ENCODE assay signal across 1 mouse cellular context in the genomic region with DNA sequence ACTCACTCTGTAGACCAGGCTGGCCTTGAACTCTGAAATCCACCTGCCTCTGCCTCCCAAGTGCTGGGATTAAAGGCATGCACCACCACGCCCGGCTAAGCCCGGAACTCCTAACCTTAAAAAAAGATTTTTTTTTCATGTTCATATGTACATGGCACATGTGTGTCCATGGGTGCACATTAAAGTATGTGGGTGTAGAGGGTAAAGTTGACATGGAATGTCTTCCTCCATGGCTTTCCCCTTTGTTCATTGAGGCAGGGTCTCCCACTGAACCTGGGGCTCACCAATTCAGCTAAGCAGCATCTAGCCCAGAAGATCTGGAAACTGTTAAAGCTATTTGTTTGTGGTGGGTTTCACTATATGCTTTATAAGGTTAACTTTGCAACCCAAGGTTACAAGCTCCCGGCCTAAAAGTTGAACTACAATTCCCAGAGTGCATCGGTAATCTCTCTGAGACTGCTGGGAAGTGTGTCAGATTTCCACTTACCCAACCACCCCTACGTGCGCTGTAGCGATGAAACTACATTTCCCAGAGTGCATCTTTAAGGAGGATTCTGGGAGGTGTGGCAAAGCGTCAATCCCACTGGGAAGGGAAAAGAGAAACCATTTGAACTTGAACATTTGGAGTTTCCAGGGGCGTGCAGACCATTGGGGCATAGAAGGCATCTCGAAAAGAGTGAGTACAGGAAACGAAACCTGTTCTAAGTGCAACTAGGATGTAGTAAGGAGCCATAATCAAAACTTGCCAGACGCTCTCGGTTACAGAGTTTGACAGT.
TF ChIP-seq lines count a peak whose summit lies in the region.

A gene (plus strand): TSS at position 581 of the 776 bp plus-strand sequence.

TF ChIP-seq in CH12.LX, 34 proteins besides CTCF, POLR2A, EP300 and RAD21 (continued from another document):
- TF ChIP-seq POLR2AphosphoS2 (IDR thresholded peaks at IDR 0.05; ENCODE audit: low read depth, low read length) (peak; percentile 66; the same call in 1 of the 2 replicates), ZC3H11A (IDR thresholded peaks at IDR 0.05; ENCODE audit: low read depth, low read length) (no peak), TCF12 (IDR thresholded peaks at IDR 0.05; ENCODE audit: low read depth, low read length) (no peak), USF1 (IDR thresholded peaks at IDR 0.05; ENCODE audit: low read depth, low read length) (no peak), MAX (IDR thresholded peaks at IDR 0.05; ENCODE audit: low read length) (no peak), ZKSCAN1 (IDR thresholded peaks at IDR 0.05; ENCODE audit: borderline replicate concordance, low read depth, low read length) (no peak), NELFE (IDR thresholded peaks at IDR 0.05; ENCODE audit: low read depth, low read length) (no peak), IRF4 (IDR thresholded peaks at IDR 0.05; ENCODE audit: low read depth, low read length) (peak; percentile 75), CHD1 (IDR thresholded peaks at IDR 0.05; ENCODE audit: low read depth, low read length) (no peak), ETS1 (conservative IDR thresholded peaks at IDR 0.05; ENCODE audit: low read depth, low read length) (no peak; the same call in 1 of the 2 replicates), GABPA (IDR thresholded peaks at IDR 0.05; ENCODE audit: insufficient replicate concordance, low read depth, low read length) (peak; percentile 94; the same call in 1 of the 2 replicates), KAT2A (IDR thresholded peaks at IDR 0.05; ENCODE audit: insufficient replicate concordance, low read length) (peak; percentile 100), HCFC1 (IDR thresholded peaks at IDR 0.05; ENCODE audit: low read depth, low read length) (peak; percentile 100), MEF2A (IDR thresholded peaks at IDR 0.05; ENCODE audit: borderline replicate concordance, low read depth, low read length) (no peak), PAX5 (IDR thresholded peaks at IDR 0.05; ENCODE audit: low read length) (no peak), TBP (conservative IDR thresholded peaks at IDR 0.05; ENCODE audit: low read depth, low read length) (peak; percentile 79), USF2 (conservative IDR thresholded peaks at IDR 0.05; ENCODE audit: low read depth, low read length) (no peak), UBTF (IDR thresholded peaks at IDR 0.05; ENCODE audit: low read depth, low read length) (no peak), NRF1 (IDR thresholded peaks at IDR 0.05; ENCODE audit: low read depth, low read length) (peak; percentile 32; the same call in 1 of the 2 replicates)
TF ChIP-seq in CH12.LX: peak in this region for 12.
